ENCODE assay signal across 17 mouse cellular contexts in the genomic region with DNA sequence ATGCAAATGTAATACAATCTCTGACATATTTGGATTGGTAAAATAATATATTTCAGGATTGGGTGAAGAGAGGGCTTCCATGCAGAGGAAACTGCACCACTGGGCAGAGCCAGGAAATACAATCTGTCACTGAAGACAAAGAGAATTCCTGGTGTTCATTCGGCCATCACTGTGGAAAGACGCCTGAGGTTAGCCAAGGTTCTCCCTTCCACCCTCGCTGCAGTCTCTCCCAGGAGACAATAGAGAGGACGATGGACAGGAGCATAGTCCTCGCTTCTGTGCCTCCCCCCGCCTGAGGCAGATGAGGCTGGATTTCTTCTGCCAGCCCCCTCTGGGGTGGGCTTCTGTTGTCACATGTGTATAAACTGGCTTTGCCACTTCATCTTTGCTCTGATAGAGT.
DNase-seq lines count a peak whose midpoint lies in the region; ATAC-seq and TF ChIP-seq lines count a peak whose summit lies in the region.
"Had no signal": no experiment of that assay in that cellular context is flagged by ENCODE, and none has a peak within 500 bp of the region (broad histone marks: within the 10 kb centered on the region; RNA-seq: fewer than 3 reads in every experiment).

No protein-coding gene starts in this region.

- peak; percentile 17 to 27 for DNase-seq in cerebellum, postnatal 10 days
- no peak for DNase-seq in cerebellum, postnatal 14 days
- DNase-seq in left cerebral cortex, postnatal 4 days, result peak; percentile 31
- no peak for DNase-seq in left cerebral cortex, adult 2 months (ENCODE audit: extremely low spot score in 1 of 2, low spot score in 2 of 2)
- no peak for DNase-seq in midbrain, embryonic 11.5 days (ENCODE audit: low spot score, missing footprints)
- DNase-seq in heart, adult 2 months, result no peak
- no peak for DNase-seq in adrenal gland, adult 18-20 months (ENCODE audit: low spot score in 2 of 2)
- DNase-seq in gastrocnemius, postnatal 10 days, result no peak
- DNase-seq: cerebellum, adult 2 months; heart, postnatal 4 days; kidney, adult 9 months; lung, postnatal 10 days; right cerebral cortex, postnatal 25 days had no signal

- intact Hi-C loops in left cerebral cortex, postnatal 4 days (cut with DNase I), result no loop called here
- intact Hi-C loops in left cerebral cortex, adult 2 months (cut with DNase I), result no loop called here
- intact Hi-C loops in heart, adult 2 months (cut with DNase I), result no loop called here

- 18% methylated on average over 6 of the region's 6 CpGs for WGBS in midbrain, embryonic 11.5 days
- WGBS in heart, adult 2 months, result 47% methylated on average over 6 of the region's 6 CpGs

- no peaks in the 10 kb centered on the region for H3K4me1 ChIP-seq in midbrain, embryonic 11.5 days (ENCODE audit: control insufficient read depth, insufficient read depth, low read length)
- no peaks in the 10 kb centered on the region for H3K4me1 ChIP-seq in heart, adult 2 months (ENCODE audit: control insufficient read depth, insufficient read depth, low read length)
- H3K4me1 ChIP-seq: limb, embryonic 10.5 days had no signal

- no peaks in the 10 kb centered on the region for H3K36me3 ChIP-seq in midbrain, embryonic 11.5 days (ENCODE audit: control insufficient read depth, insufficient read depth, low read length)
- H3K36me3 ChIP-seq in heart, adult 2 months (ENCODE audit: control insufficient read depth, insufficient read depth, low read length), result no peaks in the 10 kb centered on the region
- H3K36me3 ChIP-seq: embryonic facial prominence, embryonic 12.5 days; limb, embryonic 10.5 days had no signal

- TF ChIP-seq POLR2A in heart, adult 2 months (IDR thresholded peaks at IDR 0.05; ENCODE audit: insufficient read depth, low read depth, low read length), result no peak

- ATAC-seq in midbrain, embryonic 11.5 days (ENCODE audit: low FRiP score), result 0 out of 2 replicates have a peak, but pooled peaks have one; percentile 16

- H3K4me3 ChIP-seq in left cerebral cortex, adult 2 months, result no peak overlapping the region
- H3K4me3 ChIP-seq in midbrain, embryonic 11.5 days (ENCODE audit: low read depth, low read length), result no peak overlapping the region
- H3K4me3 ChIP-seq in heart, adult 2 months, result no peak overlapping the region
- H3K4me3 ChIP-seq: embryonic facial prominence, embryonic 12.5 days; limb, embryonic 10.5 days had no signal

- H3K27me3 ChIP-seq in midbrain, embryonic 11.5 days (ENCODE audit: control insufficient read depth, insufficient read depth, low read length), result no peaks in the 10 kb centered on the region
- no peaks in the 10 kb centered on the region for H3K27me3 ChIP-seq in heart, adult 2 months (ENCODE audit: control insufficient read depth, insufficient read depth, low read length)
- H3K27me3 ChIP-seq: CH12.LX; embryonic facial prominence, embryonic 12.5 days had no signal

- H3K79me2 ChIP-seq in heart, adult 2 months (replicated peaks; ENCODE audit: control insufficient read depth, insufficient read depth, low read length), result no peaks in the 10 kb centered on the region

- no peak overlapping the region for H3K27ac ChIP-seq in left cerebral cortex, adult 2 months
- H3K27ac ChIP-seq in midbrain, embryonic 11.5 days (ENCODE audit: low read depth, low read length), result no peak overlapping the region
- H3K27ac ChIP-seq in heart, adult 2 months, result no peak overlapping the region
- H3K27ac ChIP-seq: embryonic facial prominence, embryonic 12.5 days; limb, embryonic 10.5 days; liver, embryonic 14.5 days had no signal

- no peaks in the 10 kb centered on the region for H3K9me3 ChIP-seq in midbrain, embryonic 11.5 days (ENCODE audit: control insufficient read depth, low read length)
- H3K9me3 ChIP-seq: embryonic facial prominence, embryonic 12.5 days; limb, embryonic 10.5 days had no signal

- no peak for TF ChIP-seq EP300 in heart, adult 2 months (IDR thresholded peaks at IDR 0.05; ENCODE audit: insufficient read depth, low read depth, low read length)

- no peak overlapping the region for H3K4me2 ChIP-seq in midbrain, embryonic 11.5 days
- H3K4me2 ChIP-seq: embryonic facial prominence, embryonic 12.5 days had no signal

- TF ChIP-seq CTCF in left cerebral cortex, adult 2 months (IDR thresholded peaks at IDR 0.05), result no peak
- TF ChIP-seq CTCF in heart, adult 2 months (IDR thresholded peaks at IDR 0.05), result no peak

- no peak overlapping the region for H3K9ac ChIP-seq in midbrain, embryonic 11.5 days (ENCODE audit: low read length)
- no peak overlapping the region for H3K9ac ChIP-seq in heart, adult 2 months (ENCODE audit: low read depth, low read length)
- H3K9ac ChIP-seq: embryonic facial prominence, embryonic 12.5 days; liver, embryonic 14.5 days had no signal

Comparison
In these comparisons a context has a peak if more than half of its experiments do, and no peak if none do; other contexts are left out.
1. DNase-seq: peak in cerebellum, postnatal 10 days (2 of 2) and left cerebral cortex, postnatal 4 days (single experiment); none in cerebellum, postnatal 14 days (0 of 2), left cerebral cortex, adult 2 months (0 of 2), midbrain, embryonic 11.5 days (single experiment), heart, adult 2 months (0 of 2), adrenal gland, adult 18-20 months (0 of 2) and gastrocnemius, postnatal 10 days (single experiment).